Mouse (Mus musculus): ENCODE measurements at regions not wholly inside any gene's neighbourhood (a gene's known extent, or its start where the extent isn't known, plus 50 kb on each side); places are given as distances from the start of the nearest gene placed in this dataset.
"Not testable (repeated sequence)": the region's sequence is repeated elsewhere in the genome, so short reads cannot be mapped to it uniquely, and the experiment has no call there.

- H3K4me1 ChIP-seq (replicated peaks); H3K36me3 ChIP-seq; ATAC-seq; H3K4me3 ChIP-seq (replicated peaks); H3K27me3 ChIP-seq; H3K4me2 ChIP-seq (replicated peaks); H3K9ac ChIP-seq (replicated peaks); H3K27ac ChIP-seq; H3K9me3 ChIP-seq: not testable (repeated sequence)
- 71% methylated on average over 4 of the region's 4 CpGs for WGBS
Measured at GRCm38 (mm10) chr14:76936051-76936450, 100.5 kb upstream of the Ccdc122 start.

- ATAC-seq, result no peak
- Histone ChIP-seq H3K9me3 (no peaks in the 10 kb centered on the region), H3K27ac (no peak overlapping the region), H3K4me1 (replicated peaks) (no peaks in the 10 kb centered on the region), H3K4me3 (replicated peaks) (no peak overlapping the region), H3K4me2 (replicated peaks) (no peak overlapping the region), H3K27me3 (no peaks in the 10 kb centered on the region), H3K9ac (replicated peaks) (no peak overlapping the region), H3K36me3 (no peaks in the 10 kb centered on the region)
- 75% methylated on average over 2 of the region's 2 CpGs for WGBS
Measured at GRCm38 (mm10) chr14:76935453-76935852, 101.1 kb upstream of the Ccdc122 start.

- no peak overlapping the region for H3K4me2 ChIP-seq (replicated peaks)
- no peak overlapping the region for H3K9ac ChIP-seq (replicated peaks)
- H3K27ac ChIP-seq, result no peak overlapping the region
- no peaks in the 10 kb centered on the region for H3K4me1 ChIP-seq (replicated peaks)
- ATAC-seq, result no peak
- H3K36me3 ChIP-seq, result no peaks in the 10 kb centered on the region
- no peak overlapping the region for H3K4me3 ChIP-seq (replicated peaks)
- no peaks in the 10 kb centered on the region for H3K9me3 ChIP-seq
- no peaks in the 10 kb centered on the region for H3K27me3 ChIP-seq
- WGBS, result 74% methylated on average over 6 of the region's 6 CpGs
Measured at GRCm38 (mm10) chr14:76932890-76933289, 103.7 kb upstream of the Ccdc122 start.

- no peaks in the 10 kb centered on the region for H3K9me3 ChIP-seq
- no peak overlapping the region for H3K4me3 ChIP-seq (replicated peaks)
- no peaks in the 10 kb centered on the region for H3K27me3 ChIP-seq
- no peak overlapping the region for H3K27ac ChIP-seq
- H3K9ac ChIP-seq (replicated peaks), result no peak overlapping the region
- no peak for ATAC-seq
- H3K4me2 ChIP-seq (replicated peaks), result no peak overlapping the region
- no peaks in the 10 kb centered on the region for H3K36me3 ChIP-seq
- WGBS, result 97% methylated on average over 1 of the region's 1 CpGs
- H3K4me1 ChIP-seq (replicated peaks), result no peaks in the 10 kb centered on the region
Measured at GRCm38 (mm10) chr14:76931398-76931797, 105.2 kb upstream of the Ccdc122 start.

- Histone ChIP-seq H3K4me1 (replicated peaks) (no peaks in the 10 kb centered on the region), H3K4me2 (replicated peaks) (no peak overlapping the region), H3K27ac (no peak overlapping the region), H3K27me3 (no peaks in the 10 kb centered on the region), H3K36me3 (no peaks in the 10 kb centered on the region), H3K4me3 (replicated peaks) (no peak overlapping the region), H3K9me3 (no peaks in the 10 kb centered on the region), H3K9ac (replicated peaks) (no peak overlapping the region)
- no peak for ATAC-seq
- WGBS, result 82% methylated on average over 3 of the region's 3 CpGs
Measured at GRCm38 (mm10) chr14:76929562-76929961, 107.0 kb upstream of the Ccdc122 start.

GRCm38 (mm10) chr14:76928706-76929105, 107.9 kb upstream of the Ccdc122 start:
- no peaks in the 10 kb centered on the region for H3K36me3 ChIP-seq
- H3K27ac ChIP-seq, result no peak overlapping the region
- H3K4me2 ChIP-seq (replicated peaks), result no peak overlapping the region
- WGBS, result 96% methylated on average over 3 of the region's 3 CpGs
- no peak for ATAC-seq
- no peaks in the 10 kb centered on the region for H3K4me1 ChIP-seq (replicated peaks)
- H3K9me3 ChIP-seq, result no peaks in the 10 kb centered on the region
- no peaks in the 10 kb centered on the region for H3K27me3 ChIP-seq
- H3K9ac ChIP-seq (replicated peaks), result no peak overlapping the region
- H3K4me3 ChIP-seq (replicated peaks), result no peak overlapping the region

- Histone ChIP-seq H3K4me2 (replicated peaks) (no peak overlapping the region), H3K27me3 (no peaks in the 10 kb centered on the region), H3K4me1 (replicated peaks) (no peaks in the 10 kb centered on the region), H3K9me3 (no peaks in the 10 kb centered on the region), H3K4me3 (replicated peaks) (no peak overlapping the region), H3K9ac (replicated peaks) (no peak overlapping the region), H3K36me3 (no peaks in the 10 kb centered on the region), H3K27ac (no peak overlapping the region)
- no peak for ATAC-seq
- WGBS, result 80% methylated on average over 5 of the region's 5 CpGs
Measured at GRCm38 (mm10) chr14:76927245-76927806, 109.2 kb upstream of the Ccdc122 start.

GRCm38 (mm10) chr14:76926416-76926815, 110.2 kb upstream of the Ccdc122 start:
- Histone ChIP-seq H3K9ac (replicated peaks) (no peak overlapping the region), H3K27me3 (no peaks in the 10 kb centered on the region)
- WGBS, result 84% methylated on average over 7 of the region's 7 CpGs

GRCm38 (mm10) chr14:76922399-76922939, 114.1 kb upstream of the Ccdc122 start:
- H3K27ac ChIP-seq, result no peak overlapping the region
- no peak for ATAC-seq
- no peak overlapping the region for H3K9ac ChIP-seq (replicated peaks)
- H3K4me3 ChIP-seq (replicated peaks), result no peak overlapping the region
- no peaks in the 10 kb centered on the region for H3K36me3 ChIP-seq
- H3K4me1 ChIP-seq (replicated peaks), result no peaks in the 10 kb centered on the region
- H3K9me3 ChIP-seq, result no peaks in the 10 kb centered on the region
- no peaks in the 10 kb centered on the region for H3K27me3 ChIP-seq
- no peak overlapping the region for H3K4me2 ChIP-seq (replicated peaks)
- WGBS, result 80% methylated on average over 6 of the region's 6 CpGs

More at GRCm38 (mm10) chr14:76926416-76926815, 110.2 kb upstream of the Ccdc122 start:
- H3K9me3 ChIP-seq, result no peaks in the 10 kb centered on the region
- no peak overlapping the region for H3K4me3 ChIP-seq (replicated peaks)
- no peaks in the 10 kb centered on the region for H3K36me3 ChIP-seq
- H3K4me2 ChIP-seq (replicated peaks), result no peak overlapping the region
- H3K4me1 ChIP-seq (replicated peaks), result no peaks in the 10 kb centered on the region
- no peak for ATAC-seq
- H3K27ac ChIP-seq, result no peak overlapping the region

- no peaks in the 10 kb centered on the region for H3K9me3 ChIP-seq
- no peak overlapping the region for H3K4me3 ChIP-seq (replicated peaks)
- WGBS, result 82% methylated on average over 3 of the region's 3 CpGs
- H3K27me3 ChIP-seq, result no peaks in the 10 kb centered on the region
- no peak overlapping the region for H3K4me2 ChIP-seq (replicated peaks)
- no peaks in the 10 kb centered on the region for H3K36me3 ChIP-seq
- no peak overlapping the region for H3K9ac ChIP-seq (replicated peaks)
- H3K27ac ChIP-seq, result no peak overlapping the region
- no peak for ATAC-seq
- no peaks in the 10 kb centered on the region for H3K4me1 ChIP-seq (replicated peaks)
Measured at GRCm38 (mm10) chr14:76918091-76918490, 118.5 kb upstream of the Ccdc122 start.

- Histone ChIP-seq H3K27ac (no peak overlapping the region), H3K4me1 (replicated peaks) (no peaks in the 10 kb centered on the region), H3K4me3 (replicated peaks) (no peak overlapping the region), H3K27me3 (no peaks in the 10 kb centered on the region), H3K9me3 (no peaks in the 10 kb centered on the region), H3K4me2 (replicated peaks) (no peak overlapping the region), H3K36me3 (no peaks in the 10 kb centered on the region), H3K9ac (replicated peaks) (no peak overlapping the region)
- WGBS, result 84% methylated on average over 10 of the region's 10 CpGs
- no peak for ATAC-seq
Measured at GRCm38 (mm10) chr14:76917139-76917929, 119.2 kb upstream of the Ccdc122 start.

- H3K36me3 ChIP-seq, result no peaks in the 10 kb centered on the region
- no peaks in the 10 kb centered on the region for H3K27me3 ChIP-seq
- 84% methylated on average over 3 of the region's 3 CpGs for whole genome bisulfite sequencing
- no peaks in the 10 kb centered on the region for H3K9me3 ChIP-seq
- no peak overlapping the region for H3K4me2 ChIP-seq (replicated peaks)
- no peak overlapping the region for H3K4me3 ChIP-seq (replicated peaks)
- no peak overlapping the region for H3K9ac ChIP-seq (replicated peaks)
- H3K4me1 ChIP-seq (replicated peaks), result no peaks in the 10 kb centered on the region
- no peak for ATAC-seq
- H3K27ac ChIP-seq, result no peak overlapping the region
Measured at GRCm38 (mm10) chr14:76913850-76914249, 122.7 kb upstream of the Ccdc122 start.

All from midbrain, embryonic 13.5 days (tissue).